In genomic region chr10:25432938-25433337, GRCm38 (mm10) we compare ENCODE assay signal across 12 mouse cellular contexts.
DNase-seq lines count a peak whose midpoint lies in the region; ATAC-seq lines count a peak whose summit lies in the region.
"Had no signal": no experiment of that assay in that cellular context is flagged by ENCODE, and none has a peak within 500 bp of the region (broad histone marks: within the 10 kb centered on the region; RNA-seq: fewer than 3 reads in every experiment).

No protein-coding gene starts in this region.

- H3K27me3 ChIP-seq in heart, embryonic 11.5 days (ENCODE audit: control insufficient read depth, insufficient read depth, low read length): no peaks in the 10 kb centered on the region
- H3K27me3 ChIP-seq in heart, embryonic 15.5 days: no peaks in the 10 kb centered on the region
- H3K27me3 ChIP-seq: hindbrain, embryonic 13.5 days had no signal

- 0 out of 2 replicates have a peak overlapping the region, but pooled peaks have one; percentile 52 for H3K9ac ChIP-seq in heart, embryonic 11.5 days (ENCODE audit: low read depth, low read length)
- no peak overlapping the region for H3K9ac ChIP-seq in heart, embryonic 15.5 days
- H3K9ac ChIP-seq: hindbrain, embryonic 13.5 days had no signal

- H3K4me3 ChIP-seq in heart, embryonic 11.5 days (ENCODE audit: low read depth, low read length): peak overlapping the region; percentile 25
- peak overlapping the region; percentile 40 for H3K4me3 ChIP-seq in heart, embryonic 15.5 days
- H3K4me3 ChIP-seq: hindbrain, embryonic 13.5 days had no signal

- peaks cover 50% of the 10 kb centered on the region for H3K4me1 ChIP-seq in heart, embryonic 11.5 days (ENCODE audit: control insufficient read depth, insufficient read depth, low read length)
- peaks cover 63% of the 10 kb centered on the region for H3K4me1 ChIP-seq in heart, embryonic 15.5 days (replicated peaks)

- H3K27ac ChIP-seq in heart, embryonic 11.5 days (ENCODE audit: low read depth, low read length): peak overlapping the region; percentile 82
- peak overlapping the region; percentile 82 for H3K27ac ChIP-seq in heart, embryonic 15.5 days
- H3K27ac ChIP-seq: hindbrain, embryonic 13.5 days had no signal

- peak overlapping the region; percentile 58 for H3K4me2 ChIP-seq in heart, embryonic 11.5 days
- peak overlapping the region; percentile 61 for H3K4me2 ChIP-seq in heart, embryonic 15.5 days
- H3K4me2 ChIP-seq: hindbrain, embryonic 13.5 days had no signal

- 19% methylated on average over 5 of the region's 5 CpGs for WGBS in heart, embryonic 11.5 days (ENCODE audit: insufficient replicate concordance)
- WGBS in heart, embryonic 15.5 days: 21% methylated on average over 5 of the region's 5 CpGs

- DNase-seq in heart, adult 8-10 months (ENCODE audit: low spot score): no peak
- peak; percentile 53 for DNase-seq in right cerebral cortex, adult 18-20 months
- no peak for DNase-seq in right cerebral cortex, postnatal 4 days
- DNase-seq in yolk sac, embryonic 10.5 days (ENCODE audit: low spot score): peak; percentile 53
- DNase-seq in cerebellum, adult 11-12 months: no peak
- no peak for DNase-seq in spleen, postnatal 4 days (ENCODE audit: low spot score in 2 of 2)
- DNase-seq: cerebellum, adult 2 months; thymus, postnatal 36 days had no signal

- no peaks in the 10 kb centered on the region for H3K36me3 ChIP-seq in heart, embryonic 11.5 days (ENCODE audit: control insufficient read depth, insufficient read depth, low read length)
- no peaks in the 10 kb centered on the region for H3K36me3 ChIP-seq in heart, embryonic 15.5 days
- H3K36me3 ChIP-seq: hindbrain, embryonic 13.5 days had no signal

- ATAC-seq in heart, embryonic 11.5 days (replicated peaks; ENCODE audit: insufficient number of reproducible peaks, low FRiP score, low TSS enrichment): no peak
- 0 out of 2 replicates have a peak, but pooled peaks have one; percentile 27 for ATAC-seq in heart, embryonic 15.5 days (replicated peaks; ENCODE audit: insufficient number of reproducible peaks, insufficient read depth, low FRiP score, low read depth)
- ATAC-seq: forebrain, embryonic 14.5 days had no signal

- H3K9me3 ChIP-seq in heart, embryonic 11.5 days (replicated peaks; ENCODE audit: control insufficient read depth, low read length): no peaks in the 10 kb centered on the region
- no peaks in the 10 kb centered on the region for H3K9me3 ChIP-seq in heart, embryonic 15.5 days (replicated peaks)
- H3K9me3 ChIP-seq: hindbrain, embryonic 13.5 days had no signal

Comparison
In these comparisons a context has a peak if more than half of its experiments do, and no peak if none do; other contexts are left out.
1. DNase-seq: peak in right cerebral cortex, adult 18-20 months (single experiment) and yolk sac, embryonic 10.5 days (single experiment); none in heart, adult 8-10 months (single experiment), right cerebral cortex, postnatal 4 days (single experiment), cerebellum, adult 11-12 months (single experiment) and spleen, postnatal 4 days (0 of 2).